Mouse (Mus musculus) central nervous system, embryonic 14 days (tissue): ENCODE results near the gene Batf. TPM values are rescaled to one million over a fixed set of nuclear protein-coding genes. Genes with fewer than 3 reads are reported as not detected.

Source experiments
- polyA plus RNA-seq: library from polyadenylated mRNA; depleted of rRNA; stranded (reverse); fragments of >200 nt; gene quantifications from 2 replicates; pipeline ENCODE4 v1.2.3, GENCODE M21; 2012; rRNA removed

Gene Batf
- polyA plus RNA-seq: 1.5 and 2.2 TPM in 2 replicates

GRCm38 (mm10) chr12:85686466-85687216 is at the start of gene Batf:
Batf (plus strand) TSS chr12:85686669.

GRCm38 (mm10) chr12:85745827-85746695 is 59.6 kb downstream of the Batf start, which contains the start of gene Flvcr2:
Flvcr2 (plus strand) TSS chr12:85746539.

Other genes starting within 250 kb of the Batf start
- gene Fos, start 212.8 kb upstream of the Batf start, polyA plus RNA-seq: 1.7 and 3.2 TPM in 2 replicates
- 9.9 and 15.3 TPM in 2 replicates for gene Jdp2, start 87.6 kb upstream of the Batf start, polyA plus RNA-seq
- gene Flvcr2, start 59.9 kb downstream of the Batf start, polyA plus RNA-seq: 4.3 TPM in 2 replicates
- gene Erg28, start 137.9 kb downstream of the Batf start, polyA plus RNA-seq: 58.7 and 62.5 TPM in 2 replicates
- gene Ttll5, start 138.0 kb downstream of the Batf start, polyA plus RNA-seq: 17.2 and 18.5 TPM in 2 replicates